Mouse (Mus musculus): ENCODE measurements at regions not wholly inside any gene's neighbourhood (a gene's known extent, or its start where the extent isn't known, plus 50 kb on each side); places are given as distances from the start of the nearest gene placed in this dataset.

GRCm38 (mm10) chr15:63674404-63674803, 170.6 kb downstream of the Gsdmc2 start:
- in situ Hi-C loops (cut with MboI; ENCODE audit: unreplicated experiment in 2 of 2): loop anchor here (25.0 kb wide), 1 partner anchor 438 kb away; no protein-coding TSS in a partner anchor

- in situ Hi-C loops (cut with MboI; ENCODE audit: unreplicated experiment in 2 of 2): loop anchor here (25.0 kb wide), 1 partner anchor 441 kb away; no protein-coding TSS in a partner anchor
Measured at GRCm38 (mm10) chr15:63671081-63671480, 173.9 kb downstream of the Gsdmc2 start.

GRCm38 (mm10) chr15:63670561-63670960, 174.4 kb downstream of the Gsdmc2 start:
- in situ Hi-C loops (cut with MboI; ENCODE audit: unreplicated experiment in 2 of 2): loop anchor here (25.0 kb wide), 1 partner anchor 442 kb away; no protein-coding TSS in a partner anchor

- in situ Hi-C loops (cut with MboI; ENCODE audit: unreplicated experiment in 2 of 2): loop anchor here (25.0 kb wide), 1 partner anchor 445 kb away; no protein-coding TSS in a partner anchor
Measured at GRCm38 (mm10) chr15:63667536-63667935, 177.4 kb downstream of the Gsdmc2 start.

- in situ Hi-C loops (cut with MboI; ENCODE audit: unreplicated experiment in 2 of 2): loop anchor here (25.0 kb wide), 1 partner anchor 447 kb away; no protein-coding TSS in a partner anchor
Measured at GRCm38 (mm10) chr15:63665517-63665916, 179.5 kb downstream of the Gsdmc2 start.

- in situ Hi-C loops (cut with MboI; ENCODE audit: unreplicated experiment in 2 of 2): loop anchor here (25.0 kb wide), 1 partner anchor 447 kb away; no protein-coding TSS in a partner anchor
Measured at GRCm38 (mm10) chr15:63664877-63665276, 180.1 kb downstream of the Gsdmc2 start.

GRCm38 (mm10) chr15:63662183-63662582, 182.8 kb downstream of the Gsdmc2 start:
- in situ Hi-C loops (cut with MboI; ENCODE audit: unreplicated experiment in 2 of 2): loop anchor here (25.0 kb wide), 1 partner anchor 450 kb away; no protein-coding TSS in a partner anchor

GRCm38 (mm10) chr15:63658031-63658521, 186.9 kb downstream of the Gsdmc2 start:
- in situ Hi-C loops (cut with MboI; ENCODE audit: unreplicated experiment in 2 of 2): loop anchor here (25.0 kb wide), 1 partner anchor 454 kb away; no protein-coding TSS in a partner anchor

GRCm38 (mm10) chr15:63652216-63652961, 192.6 kb downstream of the Gsdmc2 start:
- in situ Hi-C loops (cut with MboI; ENCODE audit: unreplicated experiment in 2 of 2): loop anchor here (5.0 to 25.0 kb wide), 5 partner anchors 50 to 1670 kb away; no protein-coding TSS in a partner anchor

- in situ Hi-C loops (cut with MboI; ENCODE audit: unreplicated experiment in 2 of 2): loop anchor here (5.0 to 25.0 kb wide), 5 partner anchors 49 to 1669 kb away; no protein-coding TSS in a partner anchor
Measured at GRCm38 (mm10) chr15:63651120-63651519, 193.9 kb downstream of the Gsdmc2 start.

GRCm38 (mm10) chr15:63648142-63648989, 196.6 kb downstream of the Gsdmc2 start:
- in situ Hi-C loops (cut with MboI; ENCODE audit: unreplicated experiment in 2 of 2): no loop called here

- in situ Hi-C loops (cut with MboI; ENCODE audit: unreplicated experiment in 2 of 2): no loop called here
Measured at GRCm38 (mm10) chr15:63624814-63625213, 220.2 kb downstream of the Gsdmc2 start.

- in situ Hi-C loops (cut with MboI; ENCODE audit: unreplicated experiment in 2 of 2): no loop called here
Measured at GRCm38 (mm10) chr15:63624249-63624648, 220.7 kb downstream of the Gsdmc2 start.

- in situ Hi-C loops (cut with MboI; ENCODE audit: unreplicated experiment in 2 of 2): no loop called here
Measured at GRCm38 (mm10) chr15:63616506-63617208, 228.3 kb downstream of the Gsdmc2 start.

- in situ Hi-C loops (cut with MboI; ENCODE audit: unreplicated experiment in 2 of 2): no loop called here
Measured at GRCm38 (mm10) chr15:63614191-63614590, 230.8 kb downstream of the Gsdmc2 start.

GRCm38 (mm10) chr15:63613120-63613519, 231.9 kb downstream of the Gsdmc2 start:
- in situ Hi-C loops (cut with MboI; ENCODE audit: unreplicated experiment in 2 of 2): no loop called here

- in situ Hi-C loops (cut with MboI; ENCODE audit: unreplicated experiment in 2 of 2): no loop called here
Measured at GRCm38 (mm10) chr15:63611161-63611560, 233.8 kb downstream of the Gsdmc2 start.

- in situ Hi-C loops (cut with MboI; ENCODE audit: unreplicated experiment in 2 of 2): loop anchor here (5.0 to 10.0 kb wide), 5 partner anchors 49 to 1621 kb away; no protein-coding TSS in a partner anchor
Measured at GRCm38 (mm10) chr15:63603100-63603714, 241.8 kb downstream of the Gsdmc2 start.

- in situ Hi-C loops (cut with MboI; ENCODE audit: unreplicated experiment in 2 of 2): loop anchor here (5.0 to 10.0 kb wide), 5 partner anchors 51 to 1619 kb away; no protein-coding TSS in a partner anchor
Measured at GRCm38 (mm10) chr15:63601543-63601942, 243.4 kb downstream of the Gsdmc2 start.

Data from v-Abl transformed pro-B cells (cell line).